In the genomic region with DNA sequence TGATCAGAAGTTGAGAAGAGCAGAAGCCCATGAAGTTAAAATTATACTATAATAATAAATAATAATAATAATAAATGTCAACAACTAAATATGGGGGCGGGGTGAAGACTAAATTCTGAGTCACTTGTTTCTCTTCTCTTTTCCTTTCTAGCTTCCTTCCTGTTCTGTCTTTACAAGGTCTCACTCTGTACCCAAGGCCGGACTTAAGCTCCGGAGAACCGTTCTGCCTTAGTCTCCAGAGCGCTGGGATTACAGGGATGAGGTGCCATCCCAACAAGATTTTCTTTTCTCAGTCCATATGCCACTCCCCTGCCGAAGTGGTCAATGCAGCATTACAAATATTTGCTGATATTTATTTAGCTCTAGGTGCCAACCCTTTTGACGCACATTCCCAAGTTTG, we compare ENCODE assay signal across 8 mouse cellular contexts. TPM values are rescaled to one million over a fixed set of nuclear protein-coding genes. Genes with fewer than 3 reads are reported as not detected.
DNase-seq lines count a peak whose midpoint lies in the region; ATAC-seq lines count a peak whose summit lies in the region.

No protein-coding gene starts in this region.

- H3K4me1 ChIP-seq in kidney, embryonic 15.5 days, result peaks cover 28% of the 10 kb centered on the region
- peaks cover 34% of the 10 kb centered on the region for H3K4me1 ChIP-seq in hindbrain, embryonic 13.5 days (replicated peaks)

- H3K27ac ChIP-seq in kidney, embryonic 15.5 days, result peak overlapping the region; percentile 92
- H3K27ac ChIP-seq in hindbrain, embryonic 13.5 days, result peak overlapping the region; percentile 99

- no peak for ATAC-seq in kidney, embryonic 15.5 days (replicated peaks; ENCODE audit: low FRiP score)
- ATAC-seq in hindbrain, embryonic 13.5 days (ENCODE audit: low FRiP score), result no peak

- DNase-seq in kidney, adult 8-10 months, result no peak
- peak; percentile 38 for DNase-seq in brain, adult 2 months (ENCODE audit: low read depth, low spot score)
- DNase-seq in lung, postnatal 14 days, result peak; percentile 7
- DNase-seq in T-cell, adult 2 months (ENCODE audit: low spot score), result no peak
- no peak for DNase-seq in ovary, postnatal 14 days (ENCODE audit: low spot score)
- DNase-seq in right cerebral cortex, postnatal 25 days, result no peak

- peak overlapping the region; percentile 92 for H3K4me3 ChIP-seq in kidney, embryonic 15.5 days (replicated peaks)
- peak overlapping the region; percentile 96 for H3K4me3 ChIP-seq in hindbrain, embryonic 13.5 days

- no peaks in the 10 kb centered on the region for H3K36me3 ChIP-seq in kidney, embryonic 15.5 days
- H3K36me3 ChIP-seq in hindbrain, embryonic 13.5 days, result no peaks in the 10 kb centered on the region

- H3K9ac ChIP-seq in kidney, embryonic 15.5 days, result peak overlapping the region; percentile 75
- H3K9ac ChIP-seq in hindbrain, embryonic 13.5 days, result peak overlapping the region; percentile 96

- WGBS in kidney, embryonic 15.5 days, result 17% methylated on average over 7 of the region's 7 CpGs
- 20% methylated on average over 7 of the region's 7 CpGs for WGBS in hindbrain, embryonic 13.5 days

- H3K27me3 ChIP-seq in kidney, embryonic 15.5 days, result no peaks in the 10 kb centered on the region
- no peaks in the 10 kb centered on the region for H3K27me3 ChIP-seq in hindbrain, embryonic 13.5 days

- H3K9me3 ChIP-seq in kidney, embryonic 15.5 days (replicated peaks), result no peaks in the 10 kb centered on the region
- H3K9me3 ChIP-seq in hindbrain, embryonic 13.5 days, result no peaks in the 10 kb centered on the region

- H3K4me2 ChIP-seq in kidney, embryonic 15.5 days, result peak overlapping the region; percentile 93
- H3K4me2 ChIP-seq in hindbrain, embryonic 13.5 days, result peak overlapping the region; percentile 65

RNA-seq across cellular contexts. Expression of gene D1Ertd622e, which starts 0.5 kb away (rescaled TPM):
- polyA plus RNA-seq in kidney, embryonic 15.5 days (2015; fragmentation: Nextera tagmentation; extraction: Ambion mirVana), result 23.2 and 25.7 TPM in 2 replicates
- 50.4 and 51.8 TPM in 2 replicates for polyA plus RNA-seq in hindbrain, embryonic 13.5 days (2015; fragmentation: Nextera tagmentation; extraction: Ambion mirVana)

Comparison
In these comparisons a context has a peak if more than half of its experiments do, and no peak if none do; other contexts are left out.
1. DNase-seq: peak in brain, adult 2 months (single experiment) and lung, postnatal 14 days (single experiment); none in kidney, adult 8-10 months (0 of 2), T-cell, adult 2 months (single experiment), ovary, postnatal 14 days (single experiment) and right cerebral cortex, postnatal 25 days (single experiment).